Mouse (Mus musculus) frontal cortex, postnatal 25 days (tissue): Measurements from ENCODE around the gene Gpr157.

ENCODE experiments used
- DNase-seq, 2 experiments: peaks; one replicate each; pipeline ENCODE4 v3.0.0; 2022; ENCODE audit warnings: low spot score in 2 of 2

Gpr157 gene

DNA sequence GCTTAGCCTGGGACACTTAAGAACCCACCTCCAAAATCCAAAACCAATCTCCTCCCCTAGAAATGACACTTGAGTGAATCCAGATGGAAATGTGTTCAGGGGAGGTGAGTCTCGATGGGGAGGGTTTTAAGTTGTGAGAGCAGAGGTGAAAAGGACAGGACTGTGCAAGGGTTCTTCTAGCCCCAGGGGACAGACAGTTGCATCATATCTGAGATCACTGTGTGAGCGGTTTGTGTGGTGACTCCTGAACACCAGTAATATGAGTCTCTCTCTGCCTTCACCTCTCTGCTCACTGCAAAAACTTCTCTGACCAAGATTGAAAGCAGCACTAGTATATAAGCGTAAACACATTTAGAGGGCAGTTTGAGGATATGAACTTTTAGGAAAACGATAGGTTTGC is 59.1 kb downstream of the Gpr157 start:
- no peak for DNase-seq

- no peak for DNase-seq
Measured at GRCm38 (mm10) chr4:150151045-150151444, 63.9 kb downstream of the Gpr157 start.

GRCm38 (mm10) chr4:150152483-150152882 is 65.3 kb downstream of the Gpr157 start:
- DNase-seq: no peak

- no peak for DNase-seq
Measured at GRCm38 (mm10) chr4:150155301-150155700, 68.1 kb downstream of the Gpr157 start.
